Mouse (Mus musculus): ENCODE results near the gene Colec11. TPM values are rescaled to one million over a fixed set of nuclear protein-coding genes. Genes with fewer than 3 reads are reported as not detected.
A peak's percentile ranks its signal among the peaks of the same experiment; 100 is the strongest.

Gene Colec11
- polyA plus RNA-seq, 1 experiment from 2014 or later, result 0.85 TPM

DNA sequence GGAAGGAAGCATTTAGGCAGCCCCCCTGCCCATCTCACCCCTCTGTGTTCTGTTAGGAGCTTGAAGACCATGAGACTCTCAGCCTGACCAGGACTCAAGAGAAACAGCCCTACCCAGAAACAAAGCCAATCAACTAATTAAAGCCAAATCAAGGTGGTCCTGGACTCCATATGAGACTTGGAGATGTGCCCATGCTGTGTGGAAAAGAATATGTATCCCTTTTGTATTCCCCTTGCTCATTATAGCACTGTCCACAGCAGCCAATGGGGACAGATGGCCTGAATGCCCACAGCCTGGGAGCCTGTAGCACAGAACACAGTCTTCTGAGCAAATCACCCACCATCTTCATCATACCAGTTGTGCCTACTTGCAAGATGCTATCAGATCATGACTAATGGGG, 26.3 kb downstream of the Colec11 start:
- H3K36me3 ChIP-seq (ENCODE audit: control insufficient read depth, insufficient read depth), result no peaks in the 10 kb centered on the region
- H3K27ac ChIP-seq (ENCODE audit: low read depth, low read length), result no peak overlapping the region
- H3K27me3 ChIP-seq (replicated peaks; ENCODE audit: control insufficient read depth, insufficient read depth, low read length), result no peaks in the 10 kb centered on the region
- no peak overlapping the region for H3K4me2 ChIP-seq (replicated peaks; ENCODE audit: low read depth)
- H3K4me1 ChIP-seq (replicated peaks; ENCODE audit: control insufficient read depth, insufficient read depth, low read length), result no peaks in the 10 kb centered on the region
- no peak overlapping the region for H3K9ac ChIP-seq (ENCODE audit: low read depth, low read length)
- no peak for TF ChIP-seq CTCF (IDR thresholded peaks at IDR 0.05; ENCODE audit: low read depth)
- ATAC-seq, result no peak
- H3K9me3 ChIP-seq (ENCODE audit: control insufficient read depth), result no peaks in the 10 kb centered on the region
- no peak overlapping the region for H3K4me3 ChIP-seq (ENCODE audit: low read depth, low read length)

GRCm38 (mm10) chr12:28590428-28590827, 32.7 kb downstream of the Colec11 start:
- ATAC-seq, result no peak
- no peak overlapping the region for H3K4me2 ChIP-seq (replicated peaks; ENCODE audit: low read depth)
- H3K36me3 ChIP-seq (ENCODE audit: control insufficient read depth, insufficient read depth), result no peaks in the 10 kb centered on the region
- H3K27ac ChIP-seq (ENCODE audit: low read depth, low read length), result no peak overlapping the region
- no peak overlapping the region for H3K4me3 ChIP-seq (ENCODE audit: low read depth, low read length)
- H3K9me3 ChIP-seq (ENCODE audit: control insufficient read depth), result no peaks in the 10 kb centered on the region
- peaks cover 3% of the 10 kb centered on the region; the same call in 1 of the 2 replicates for H3K27me3 ChIP-seq (replicated peaks; ENCODE audit: control insufficient read depth, insufficient read depth, low read length)
- H3K4me1 ChIP-seq (replicated peaks; ENCODE audit: control insufficient read depth, insufficient read depth, low read length), result no peaks in the 10 kb centered on the region
- no peak for TF ChIP-seq CTCF (IDR thresholded peaks at IDR 0.05; ENCODE audit: low read depth)
- 45% methylated on average over 13 of the region's 13 CpGs for WGBS
- no peak overlapping the region for H3K9ac ChIP-seq (ENCODE audit: low read depth, low read length)

DNA sequence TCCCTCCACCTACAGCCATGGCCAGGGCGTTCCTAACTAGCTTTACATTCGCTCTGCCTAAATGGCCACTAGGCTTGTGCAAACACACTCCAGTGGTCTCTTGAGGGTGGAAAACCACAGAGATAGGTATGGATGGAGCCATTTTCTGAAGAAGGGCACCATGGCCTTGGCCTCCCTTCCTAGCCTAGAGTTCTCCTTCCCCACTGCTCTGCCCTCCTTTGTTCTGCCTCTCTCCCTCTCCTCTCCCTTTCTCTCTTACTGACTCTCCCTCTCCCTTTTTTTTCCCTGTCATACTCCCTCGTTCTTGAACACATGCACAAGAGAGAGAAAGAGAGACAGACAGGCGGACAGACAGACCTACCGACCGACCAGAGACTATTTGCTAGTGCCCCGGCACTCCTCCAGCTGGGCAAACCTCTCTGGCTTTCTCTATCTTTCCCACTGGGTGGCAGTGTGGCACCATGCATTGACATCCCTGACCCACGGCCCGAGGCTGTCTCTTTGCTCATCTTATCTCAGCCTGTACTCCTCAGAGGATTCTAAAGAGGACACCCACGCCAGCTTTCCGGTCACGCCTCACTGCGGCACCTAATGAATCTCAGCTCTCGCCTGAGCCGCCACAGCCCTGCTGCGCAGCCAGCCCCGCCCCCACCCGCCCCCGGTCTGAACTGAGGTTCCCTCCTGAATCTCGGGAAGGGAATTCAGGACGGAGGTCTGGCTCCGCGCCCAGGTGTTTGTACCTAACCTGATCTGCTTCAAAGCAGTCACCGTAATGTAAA, 33.9 kb downstream of the Colec11 start:
- Histone ChIP-seq H3K4me2 (replicated peaks; ENCODE audit: low read depth) (peak overlapping the region; percentile 71), H3K4me3 (ENCODE audit: low read depth, low read length) (peak overlapping the region; percentile 31), H3K9ac (ENCODE audit: low read depth, low read length) (no peak overlapping the region), H3K36me3 (ENCODE audit: control insufficient read depth, insufficient read depth) (no peaks in the 10 kb centered on the region), H3K4me1 (replicated peaks; ENCODE audit: control insufficient read depth, insufficient read depth, low read length) (no peaks in the 10 kb centered on the region), H3K27ac (ENCODE audit: low read depth, low read length) (no peak overlapping the region), H3K27me3 (replicated peaks; ENCODE audit: control insufficient read depth, insufficient read depth, low read length) (peaks cover 3% of the 10 kb centered on the region; the same call in 1 of the 2 replicates), H3K9me3 (ENCODE audit: control insufficient read depth) (no peaks in the 10 kb centered on the region)
- peak; percentile 95 for TF ChIP-seq CTCF (IDR thresholded peaks at IDR 0.05; ENCODE audit: low read depth)
- ATAC-seq, result peak; percentile 82
- 7% methylated on average over 24 of the region's 24 CpGs for WGBS

GRCm38 (mm10) chr12:28587949-28588348, 35.2 kb downstream of the Colec11 start:
- no peaks in the 10 kb centered on the region for H3K4me1 ChIP-seq (replicated peaks; ENCODE audit: control insufficient read depth, insufficient read depth, low read length)
- WGBS, result 76% methylated on average over 6 of the region's 6 CpGs
- H3K27ac ChIP-seq (ENCODE audit: low read depth, low read length), result no peak overlapping the region
- H3K36me3 ChIP-seq (ENCODE audit: control insufficient read depth, insufficient read depth), result no peaks in the 10 kb centered on the region
- no peak for ATAC-seq
- no peak for TF ChIP-seq CTCF (IDR thresholded peaks at IDR 0.05; ENCODE audit: low read depth)
- H3K4me3 ChIP-seq (ENCODE audit: low read depth, low read length), result no peak overlapping the region
- no peak overlapping the region for H3K9ac ChIP-seq (ENCODE audit: low read depth, low read length)
- H3K9me3 ChIP-seq (ENCODE audit: control insufficient read depth), result no peaks in the 10 kb centered on the region
- H3K4me2 ChIP-seq (replicated peaks; ENCODE audit: low read depth), result no peak overlapping the region
- peaks cover 3% of the 10 kb centered on the region; the same call in 1 of the 2 replicates for H3K27me3 ChIP-seq (replicated peaks; ENCODE audit: control insufficient read depth, insufficient read depth, low read length)

DNA sequence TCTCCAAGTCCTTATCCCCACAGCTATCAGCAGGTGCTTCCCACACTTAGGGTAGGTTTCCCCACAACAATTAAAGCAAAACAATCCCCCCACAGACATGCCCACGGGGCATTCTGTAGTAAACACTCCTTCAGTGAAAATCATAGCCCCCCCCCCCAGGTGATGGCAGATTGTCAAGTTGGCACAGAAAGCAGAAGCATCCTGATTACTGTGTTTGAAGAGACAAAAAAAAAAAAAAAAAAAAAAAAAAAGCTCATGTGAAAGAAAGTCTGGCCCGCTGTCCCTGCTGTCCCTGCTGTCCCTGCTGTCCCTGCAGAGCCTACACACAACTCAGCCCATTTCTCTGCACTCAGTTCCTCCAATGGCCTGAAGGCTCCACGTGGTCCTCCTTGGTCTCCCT, 39.1 kb downstream of the Colec11 start:
- H3K36me3 ChIP-seq (ENCODE audit: control insufficient read depth, insufficient read depth), result no peaks in the 10 kb centered on the region
- 67% methylated on average over 3 of the region's 3 CpGs for WGBS
- H3K4me2 ChIP-seq (replicated peaks; ENCODE audit: low read depth), result no peak overlapping the region
- no peaks in the 10 kb centered on the region for H3K4me1 ChIP-seq (replicated peaks; ENCODE audit: control insufficient read depth, insufficient read depth, low read length)
- H3K4me3 ChIP-seq (ENCODE audit: low read depth, low read length), result no peak overlapping the region
- no peaks in the 10 kb centered on the region for H3K9me3 ChIP-seq (ENCODE audit: control insufficient read depth)
- peaks cover 3% of the 10 kb centered on the region; the same call in 1 of the 2 replicates for H3K27me3 ChIP-seq (replicated peaks; ENCODE audit: control insufficient read depth, insufficient read depth, low read length)
- no peak overlapping the region for H3K9ac ChIP-seq (ENCODE audit: low read depth, low read length)
- no peak for TF ChIP-seq CTCF (IDR thresholded peaks at IDR 0.05; ENCODE audit: low read depth)
- no peak overlapping the region for H3K27ac ChIP-seq (ENCODE audit: low read depth, low read length)
- no peak for ATAC-seq

- no peaks in the 10 kb centered on the region for H3K4me1 ChIP-seq (replicated peaks; ENCODE audit: control insufficient read depth, insufficient read depth, low read length)
- WGBS, result 74% methylated on average over 8 of the region's 8 CpGs
- H3K9me3 ChIP-seq (ENCODE audit: control insufficient read depth), result no peaks in the 10 kb centered on the region
- H3K9ac ChIP-seq (ENCODE audit: low read depth, low read length), result no peak within 1 kb of the TSS
- H3K4me2 ChIP-seq (replicated peaks; ENCODE audit: low read depth), result no peak within 1 kb of the TSS
- H3K27ac ChIP-seq (ENCODE audit: low read depth, low read length), result no peak within 1 kb of the TSS
- H3K4me3 ChIP-seq (ENCODE audit: low read depth, low read length), result no peak within 1 kb of the TSS
- H3K27me3 ChIP-seq (replicated peaks; ENCODE audit: control insufficient read depth, insufficient read depth, low read length), result no peaks in the 10 kb centered on the region
- no peaks in the 10 kb centered on the region for H3K36me3 ChIP-seq (ENCODE audit: control insufficient read depth, insufficient read depth)
- TF ChIP-seq CTCF (IDR thresholded peaks at IDR 0.05; ENCODE audit: low read depth), result no peak
- no peak for ATAC-seq
Measured at GRCm38 (mm10) chr12:28582423-28582822, 40.8 kb downstream of the Colec11 start, which contains the start of gene Allc. Gene Allc, minus strand, starts transcription at chr12:28582523.
